In the genomic region with DNA sequence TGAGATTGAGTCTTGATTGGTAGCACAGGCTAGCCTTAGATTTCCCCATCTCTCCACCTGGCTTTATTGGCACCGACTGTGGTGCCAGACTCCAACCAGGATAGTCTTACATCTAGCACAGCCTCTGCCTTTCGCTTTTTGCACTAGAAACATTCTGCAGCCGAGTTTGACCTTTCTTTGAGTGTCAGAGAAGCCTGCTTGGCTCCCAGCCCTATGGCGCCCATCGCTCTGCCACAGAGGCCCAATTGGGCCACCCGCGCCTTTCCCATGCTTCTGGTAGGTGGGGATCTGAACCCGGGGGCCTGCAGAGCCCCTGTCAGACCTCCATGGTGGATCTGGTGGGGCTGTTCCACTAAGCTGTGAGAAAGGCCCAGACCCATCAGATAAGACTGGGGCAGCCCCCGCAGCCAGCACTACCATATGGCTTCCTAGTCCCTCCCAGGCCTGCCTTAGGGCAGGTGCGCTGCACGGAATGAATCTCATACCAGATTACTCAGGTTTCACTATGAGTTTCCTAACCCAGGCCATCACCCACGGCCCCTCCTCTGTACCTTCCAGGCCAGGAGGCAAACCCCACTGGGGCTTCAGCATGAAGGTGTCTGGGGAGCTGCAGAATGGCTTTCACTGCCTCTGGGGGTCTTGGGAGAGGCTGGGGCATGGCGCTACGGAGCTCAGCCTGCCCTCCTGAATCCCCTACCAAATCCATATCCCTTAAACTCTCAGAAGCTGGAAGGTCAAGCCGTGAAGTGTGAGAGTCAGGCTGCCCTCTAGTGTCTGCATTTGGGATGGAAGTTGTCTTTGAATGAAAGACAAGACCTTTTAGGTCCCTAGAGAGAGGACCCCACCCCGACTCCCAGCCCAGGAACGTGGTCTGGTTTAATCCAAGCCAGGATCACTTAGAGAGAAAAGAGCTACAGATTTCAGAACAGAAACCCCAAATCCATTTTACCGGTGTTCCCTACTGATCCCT, we compare ENCODE assay signal across 7 mouse cellular contexts. TPM values are rescaled to one million over a fixed set of nuclear protein-coding genes. Genes with fewer than 3 reads are reported as not detected.
DNase-seq lines count a peak whose midpoint lies in the region; ATAC-seq lines count a peak whose summit lies in the region.

No protein-coding gene starts in this region.

- no peaks in the 10 kb centered on the region for H3K36me3 ChIP-seq in intestine, embryonic 14.5 days (ENCODE audit: control insufficient read depth, insufficient read depth, low read length)
- no peaks in the 10 kb centered on the region for H3K36me3 ChIP-seq in intestine, embryonic 15.5 days
- no peaks in the 10 kb centered on the region for H3K36me3 ChIP-seq in midbrain, embryonic 13.5 days

- H3K4me2 ChIP-seq in intestine, embryonic 14.5 days (ENCODE audit: low read length): no peak overlapping the region
- no peak overlapping the region for H3K4me2 ChIP-seq in intestine, embryonic 15.5 days (replicated peaks)
- H3K4me2 ChIP-seq in midbrain, embryonic 13.5 days (replicated peaks): no peak overlapping the region

- intact Hi-C loops in left cerebral cortex, postnatal 10 days (cut with DNase I): loop anchor here (5.0 to 10.0 kb wide), 2 partner anchors 86 to 772 kb away; no protein-coding TSS in a partner anchor

- 52% methylated on average over 18 of the region's 18 CpGs for WGBS in intestine, embryonic 14.5 days
- WGBS in intestine, embryonic 15.5 days: 50% methylated on average over 18 of the region's 18 CpGs
- 53% methylated on average over 18 of the region's 18 CpGs for WGBS in midbrain, embryonic 13.5 days

- H3K4me1 ChIP-seq in intestine, embryonic 14.5 days (replicated peaks; ENCODE audit: control insufficient read depth, insufficient read depth, low read length): no peaks in the 10 kb centered on the region
- peaks cover 4% of the 10 kb centered on the region; the same call in 1 of the 2 replicates for H3K4me1 ChIP-seq in intestine, embryonic 15.5 days (replicated peaks)
- H3K4me1 ChIP-seq in midbrain, embryonic 13.5 days (replicated peaks): peaks cover 3% of the 10 kb centered on the region

- no peak for ATAC-seq in intestine, embryonic 14.5 days (replicated peaks; ENCODE audit: low FRiP score, low TSS enrichment, low read depth)
- ATAC-seq in intestine, embryonic 15.5 days: no peak
- ATAC-seq in CD4-positive, CD25-positive, alpha-beta regulatory T cell, adult 4 months: peak; percentile 79
- ATAC-seq in granulocyte monocyte progenitor cell, adult 5-6 weeks (replicated peaks; ENCODE audit: poor library complexity, severe bottlenecking): peak; percentile 49
- peak; percentile 26; the same call in 1 of the 2 replicates for ATAC-seq in midbrain, embryonic 13.5 days

- H3K9ac ChIP-seq in intestine, embryonic 14.5 days (ENCODE audit: low read length): no peak overlapping the region
- no peak overlapping the region for H3K9ac ChIP-seq in intestine, embryonic 15.5 days
- H3K9ac ChIP-seq in midbrain, embryonic 13.5 days (replicated peaks): no peak overlapping the region

- no peak overlapping the region for H3K4me3 ChIP-seq in intestine, embryonic 14.5 days (ENCODE audit: low read depth, low read length)
- no peak overlapping the region for H3K4me3 ChIP-seq in intestine, embryonic 15.5 days (replicated peaks)
- no peak overlapping the region for H3K4me3 ChIP-seq in midbrain, embryonic 13.5 days (replicated peaks)

- peak; percentile 78 for DNase-seq in intestine, embryonic 14.5 days (ENCODE audit: low spot score)
- DNase-seq in WW6 (ENCODE audit: low read depth, low spot score): peak; percentile 65
- no peak for DNase-seq in left cerebral cortex, postnatal 10 days (ENCODE audit: extremely low spot score in 1 of 2, low spot score in 2 of 2)

- no peaks in the 10 kb centered on the region for H3K27me3 ChIP-seq in intestine, embryonic 14.5 days (replicated peaks; ENCODE audit: control insufficient read depth, insufficient read depth, low read length)
- no peaks in the 10 kb centered on the region for H3K27me3 ChIP-seq in intestine, embryonic 15.5 days (replicated peaks)
- peaks cover 20% of the 10 kb centered on the region for H3K27me3 ChIP-seq in midbrain, embryonic 13.5 days

- no peaks in the 10 kb centered on the region for H3K9me3 ChIP-seq in intestine, embryonic 14.5 days (ENCODE audit: control insufficient read depth, low read length)
- no peaks in the 10 kb centered on the region; the same call in 1 of the 2 replicates for H3K9me3 ChIP-seq in intestine, embryonic 15.5 days
- H3K9me3 ChIP-seq in midbrain, embryonic 13.5 days: no peaks in the 10 kb centered on the region

- no peak overlapping the region for H3K27ac ChIP-seq in intestine, embryonic 14.5 days (ENCODE audit: low read depth)
- no peak overlapping the region for H3K27ac ChIP-seq in intestine, embryonic 15.5 days
- H3K27ac ChIP-seq in midbrain, embryonic 13.5 days: no peak overlapping the region

RNA-seq across cellular contexts. Expression of a gene that starts 9.5 kb away (rescaled TPM):
- polyA plus RNA-seq in intestine, embryonic 14.5 days (2014; fragmentation: Nextera tagmentation; extraction: Ambion mirVana): 0.70 and 0.81 TPM in 2 replicates
- polyA plus RNA-seq in intestine, embryonic 15.5 days (2015; fragmentation: Nextera tagmentation; extraction: Ambion mirVana): 1.6 and 1.7 TPM in 2 replicates
- 1 to 10 TPM; 6.7 to 7.4 TPM for polyA plus RNA-seq in CD4-positive, CD25-positive, alpha-beta regulatory T cell, adult 4 months (2017; shearing (Covaris generic))
- not detected in 2 replicates for total RNA-seq in granulocyte monocyte progenitor cell, adult 5-6 weeks (2014; fragmentation: Nextera tagmentation)
- not detected in 2 replicates for total RNA-seq in granulocyte monocyte progenitor cell, adult 5-6 weeks (2017)
- polyA plus RNA-seq in midbrain, embryonic 13.5 days (2015; fragmentation: Nextera tagmentation; extraction: Ambion mirVana): 3.4 and 3.6 TPM in 2 replicates
- 10 to 100 TPM; 42.6 to 43.4 TPM for total RNA-seq in left cerebral cortex, postnatal 10 days (2021)

RNA-seq across cellular contexts. Expression of a gene that starts 38.6 kb away (rescaled TPM):
- polyA plus RNA-seq in intestine, embryonic 14.5 days (2014; fragmentation: Nextera tagmentation; extraction: Ambion mirVana): 7.0 and 8.6 TPM in 2 replicates
- 4.0 and 5.1 TPM in 2 replicates for polyA plus RNA-seq in intestine, embryonic 15.5 days (2015; fragmentation: Nextera tagmentation; extraction: Ambion mirVana)
- polyA plus RNA-seq in CD4-positive, CD25-positive, alpha-beta regulatory T cell, adult 4 months (2017; shearing (Covaris generic)): 1 to 10 TPM in 1 of 2 experiments, under 1 TPM in 1; 0.51 to 1.8 TPM
- not detected in 2 replicates for total RNA-seq in granulocyte monocyte progenitor cell, adult 5-6 weeks (2014; fragmentation: Nextera tagmentation)
- total RNA-seq in granulocyte monocyte progenitor cell, adult 5-6 weeks (2017): not detected in 2 replicates
- 25.9 and 31.1 TPM in 2 replicates for polyA plus RNA-seq in midbrain, embryonic 13.5 days (2015; fragmentation: Nextera tagmentation; extraction: Ambion mirVana)
- total RNA-seq in left cerebral cortex, postnatal 10 days (2021): 10 to 100 TPM; 88.1 to 90.1 TPM

RNA-seq across cellular contexts. Expression of a gene that starts 57.6 kb away (rescaled TPM):
- polyA plus RNA-seq in intestine, embryonic 14.5 days (2014; fragmentation: Nextera tagmentation; extraction: Ambion mirVana): 7.6 and 8.3 TPM in 2 replicates
- 13.9 and 14.1 TPM in 2 replicates for polyA plus RNA-seq in intestine, embryonic 15.5 days (2015; fragmentation: Nextera tagmentation; extraction: Ambion mirVana)
- 1 to 10 TPM in 1 of 2 experiments, under 1 TPM in 1; 0.47 to 1.1 TPM for polyA plus RNA-seq in CD4-positive, CD25-positive, alpha-beta regulatory T cell, adult 4 months (2017; shearing (Covaris generic))
- total RNA-seq in granulocyte monocyte progenitor cell, adult 5-6 weeks (2014; fragmentation: Nextera tagmentation): 89.6 and 92.8 TPM in 2 replicates
- total RNA-seq in granulocyte monocyte progenitor cell, adult 5-6 weeks (2017): 33.3 and 45.1 TPM in 2 replicates
- polyA plus RNA-seq in midbrain, embryonic 13.5 days (2015; fragmentation: Nextera tagmentation; extraction: Ambion mirVana): 0.41 and 0.47 TPM in 2 replicates
- 1 to 10 TPM; 3.3 to 4.7 TPM for total RNA-seq in left cerebral cortex, postnatal 10 days (2021)

Comparison
In these comparisons a context has a peak if more than half of its experiments do, and no peak if none do; other contexts are left out.
1. ATAC-seq: peak in CD4-positive, CD25-positive, alpha-beta regulatory T cell, adult 4 months (single experiment), granulocyte monocyte progenitor cell, adult 5-6 weeks (single experiment) and midbrain, embryonic 13.5 days (single experiment); none in intestine, embryonic 14.5 days (single experiment) and intestine, embryonic 15.5 days (single experiment).
2. DNase-seq: peak in intestine, embryonic 14.5 days (single experiment) and WW6 (single experiment); none in left cerebral cortex, postnatal 10 days (0 of 2).